Mouse (Mus musculus) liver, postnatal 0 days (tissue): ENCODE results near the gene Ermard. TPM values are rescaled to one million over a fixed set of nuclear protein-coding genes. Genes with fewer than 3 reads are reported as not detected.

Experiments
- ATAC-seq: fragments of 200-750 bp; cut with Nextera tagmentation; 2 replicates; pipeline ENCODE4 v1.8.0; 2017; ENCODE audit warnings: mild to moderate bottlenecking, moderate library complexity
- DNase-seq: peaks from one replicate; pipeline ENCODE4 v3.0.0-alpha.2; 2016
- H3K27ac ChIP-seq: fragments of 300-500 bp; sonication (generic); 2 replicates; pipeline ENCODE4 v1.5.1; 2014; ENCODE audit warnings: antibody characterized with exemption, moderate library complexity, mild to moderate bottlenecking, low read depth
- H3K27me3 ChIP-seq: fragments of 300-500 bp; sonication (generic); 2 replicates; pipeline ENCODE4 v1.6.1; 2014; ENCODE audit warnings: low read length, control low read depth, mixed read lengths; ENCODE audit not compliant: insufficient read depth
- H3K36me3 ChIP-seq: fragments of 300-500 bp; sonication (generic); replicated peaks from 2 replicates; pipeline ENCODE4 v1.6.1; 2014; ENCODE audit warnings: mild to moderate bottlenecking, control low read depth, low read length, moderate library complexity, mixed read lengths; ENCODE audit not compliant: insufficient read depth
- H3K4me1 ChIP-seq: fragments of 300-500 bp; sonication (generic); 2 replicates; pipeline ENCODE4 v1.6.1; 2014; ENCODE audit warnings: antibody characterized with exemption, mild to moderate bottlenecking, control low read depth; ENCODE audit not compliant: insufficient read depth
- H3K4me2 ChIP-seq: fragments of 300-500 bp; sonication (generic); 2 replicates; pipeline ENCODE4 v1.6.1; 2014; ENCODE audit warnings: low read depth, mild to moderate bottlenecking, low read length, moderate library complexity, mixed read lengths
- H3K4me3 ChIP-seq: fragments of 300-500 bp; sonication (generic); 2 replicates; pipeline ENCODE4 v1.5.1; 2014; ENCODE audit warnings: low read depth, low read length
- H3K9ac ChIP-seq: fragments of 300-500 bp; sonication (generic); replicated peaks from 2 replicates; pipeline ENCODE4 v1.6.1; 2014; ENCODE audit warnings: mild to moderate bottlenecking, moderate library complexity
- H3K9me3 ChIP-seq: fragments of 300-500 bp; sonication (generic); 2 replicates; pipeline ENCODE4 v1.6.1; 2016; ENCODE audit warnings: mild to moderate bottlenecking, control low read depth, low read length, mixed read lengths
- CTCF ChIP-seq: sonication (generic); IDR thresholded peaks from 2 replicates; pipeline ENCODE4 v1.5.1; 2016; ENCODE audit warnings: antibody characterized with exemption, low read depth
- EP300 ChIP-seq: IDR thresholded peaks from 2 replicates; pipeline ENCODE4 v1.6.1; 2016; ENCODE audit warnings: antibody characterized with exemption, low read depth, mild to moderate bottlenecking
- WGBS: fragments of 180-500 bp; shearing (Covaris S2); extraction: QIAGEN DNeasy Blood & Tissue Kit; methylation state at CpG from one replicate; pipeline ENCODE4 v1.1.7; 2014; ENCODE audit not compliant: insufficient replicate concordance; 5-methylcytosine and 5-hydroxymethylcytosine counted together
- polyA plus RNA-seq: library from polyadenylated mRNA; unstranded; fragments of >200 nt; fragmentation: Nextera tagmentation; extraction: Ambion mirVana; gene quantifications from 2 replicates; pipeline ENCODE4 v1.2.1, GENCODE M21; 2015

The Ermard gene
- polyA plus RNA-seq, 1 experiment from 2014 or later, result 27.2 TPM

- Histone ChIP-seq H3K4me2 (no peak overlapping the region), H3K9me3 (no peaks in the 10 kb centered on the region), H3K27ac (no peak overlapping the region), H3K27me3 (no peaks in the 10 kb centered on the region), H3K9ac (no peak overlapping the region), H3K36me3 (peaks cover 12% of the 10 kb centered on the region; the same call in 1 of the 2 replicates), H3K4me1 (peaks cover 12% of the 10 kb centered on the region; the same call in 1 of the 2 replicates), H3K4me3 (no peak overlapping the region)
- no peak for TF ChIP-seq CTCF
- TF ChIP-seq EP300, result no peak
- no peak for ATAC-seq
- 75% methylated on average over 1 of the region's 1 CpGs for WGBS
- DNase-seq, result no peak
These were observed 25.9 kb downstream of the Ermard start for GRCm38 (mm10) chr17:15066911-15067310.

DNA sequence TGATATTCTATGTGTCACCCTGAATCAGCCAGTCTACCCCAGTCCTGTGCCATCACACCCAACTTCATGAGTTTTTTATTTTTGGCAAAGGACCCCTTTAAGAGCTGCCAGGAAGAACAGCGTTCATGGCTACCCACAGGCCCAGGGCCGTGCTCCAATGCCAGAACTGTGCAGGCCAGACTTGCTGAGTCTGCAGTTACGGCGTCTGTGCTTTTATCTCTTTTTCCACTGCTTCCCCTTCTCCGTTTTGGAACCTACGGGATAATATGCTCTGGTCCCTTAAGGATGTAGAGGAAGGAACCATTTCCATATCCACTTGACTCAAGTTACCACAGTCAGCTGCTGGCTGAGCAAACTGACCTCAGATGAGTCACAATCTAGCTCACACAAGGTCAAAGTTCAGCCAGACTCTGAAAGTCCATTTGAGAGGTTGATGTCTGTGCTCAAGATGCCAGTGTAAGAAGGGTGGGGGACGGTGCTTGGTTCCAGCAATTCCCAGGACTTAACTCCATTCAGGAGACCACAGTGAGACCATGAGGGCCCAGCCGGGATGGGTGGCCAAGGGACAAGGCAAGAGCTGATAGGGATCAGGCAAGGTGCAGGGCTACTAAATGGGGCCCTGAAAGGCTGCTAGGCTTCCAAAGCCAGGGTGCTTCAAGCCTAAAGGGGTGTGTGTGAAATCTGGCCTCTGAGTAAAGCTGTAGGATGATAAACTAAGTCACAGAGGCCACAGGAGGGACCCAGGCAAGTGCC lies 27.2 kb downstream of the Ermard start:
- no peaks in the 10 kb centered on the region for H3K27me3 ChIP-seq
- ATAC-seq (peak; percentile 74), DNase-seq (no peak)
- H3K4me2 ChIP-seq, result no peak overlapping the region
- TF ChIP-seq EP300 (no peak), CTCF (no peak)
- peak overlapping the region; percentile 44; the same call in 1 of the 2 replicates for H3K27ac ChIP-seq
- no peak overlapping the region for H3K4me3 ChIP-seq
- no peak overlapping the region for H3K9ac ChIP-seq
- H3K4me1 ChIP-seq, result peaks cover 12% of the 10 kb centered on the region; the same call in 1 of the 2 replicates
- H3K36me3 ChIP-seq, result 0 out of 2 replicates have a peak, but pooled peaks cover 6% of the 10 kb centered on the region
- 49% methylated on average over 8 of the region's 8 CpGs for WGBS
- H3K9me3 ChIP-seq, result no peaks in the 10 kb centered on the region

- no peak overlapping the region for H3K4me2 ChIP-seq
- DNase-seq (no peak), ATAC-seq (peak; percentile 31; the same call in 1 of the 2 replicates)
- no peak overlapping the region for H3K27ac ChIP-seq
- TF ChIP-seq CTCF, result no peak
- no peak for TF ChIP-seq EP300
- H3K27me3 ChIP-seq, result no peaks in the 10 kb centered on the region
- H3K4me1 ChIP-seq, result peaks cover 12% of the 10 kb centered on the region; the same call in 1 of the 2 replicates
- 0 out of 2 replicates have a peak, but pooled peaks cover 5% of the 10 kb centered on the region for H3K36me3 ChIP-seq
- WGBS, result 27% methylated on average over 2 of the region's 2 CpGs
- no peak overlapping the region for H3K9ac ChIP-seq
- no peaks in the 10 kb centered on the region for H3K9me3 ChIP-seq
- no peak overlapping the region for H3K4me3 ChIP-seq
These were observed 28.1 kb downstream of the Ermard start for GRCm38 (mm10) chr17:15069124-15069523.

- no peak for DNase-seq
- no peak for ATAC-seq
- Histone ChIP-seq H3K4me2 (no peak overlapping the region), H3K4me1 (peaks cover 15% of the 10 kb centered on the region), H3K9ac (no peak overlapping the region), H3K9me3 (no peaks in the 10 kb centered on the region), H3K27me3 (no peaks in the 10 kb centered on the region), H3K27ac (no peak overlapping the region), H3K36me3 (0 out of 2 replicates have a peak, but pooled peaks cover 2% of the 10 kb centered on the region), H3K4me3 (no peak overlapping the region)
- TF ChIP-seq CTCF (no peak), EP300 (no peak)
- 79% methylated on average over 2 of the region's 2 CpGs for WGBS
These were observed 31.2 kb downstream of the Ermard start for GRCm38 (mm10) chr17:15072211-15072610.

GRCm38 (mm10) chr17:15075033-15075432 lies 34.0 kb downstream of the Ermard start:
- Histone ChIP-seq H3K36me3 (0 out of 2 replicates have a peak, but pooled peaks cover 2% of the 10 kb centered on the region), H3K4me2 (no peak overlapping the region), H3K9me3 (no peaks in the 10 kb centered on the region), H3K4me3 (no peak overlapping the region), H3K9ac (no peak overlapping the region), H3K27ac (no peak overlapping the region), H3K27me3 (no peaks in the 10 kb centered on the region), H3K4me1 (peaks cover 13% of the 10 kb centered on the region; the same call in 1 of the 2 replicates)
- DNase-seq (no peak), ATAC-seq (no peak)
- WGBS, result 70% methylated on average over 8 of the region's 8 CpGs
- TF ChIP-seq CTCF, result no peak
- no peak for TF ChIP-seq EP300

- Histone ChIP-seq H3K9me3 (no peaks in the 10 kb centered on the region), H3K4me3 (no peak overlapping the region), H3K9ac (no peak overlapping the region), H3K4me1 (peaks cover 13% of the 10 kb centered on the region; the same call in 1 of the 2 replicates), H3K27ac (no peak overlapping the region), H3K4me2 (no peak overlapping the region), H3K36me3 (no peaks in the 10 kb centered on the region), H3K27me3 (no peaks in the 10 kb centered on the region)
- TF ChIP-seq CTCF (no peak), EP300 (no peak)
- 19% methylated on average over 2 of the region's 2 CpGs for WGBS
- peak; percentile 68 for ATAC-seq
- DNase-seq, result no peak
These were observed 36.5 kb downstream of the Ermard start for GRCm38 (mm10) chr17:15077536-15077935.
